In genomic region chr8:103570864-103571425, GRCm38 (mm10) we compare ENCODE assay signal across 25 mouse cellular contexts.
A peak's percentile ranks its signal among the peaks of the same experiment; 100 is the strongest.
DNase-seq lines count a peak whose midpoint lies in the region; ATAC-seq lines count a peak whose summit lies in the region.
"Had no signal": no experiment of that assay in that cellular context is flagged by ENCODE, and none has a peak within 500 bp of the region (broad histone marks: within the 10 kb centered on the region; RNA-seq: fewer than 3 reads in every experiment).

No protein-coding gene starts in this region.

- H3K4me3 ChIP-seq in hindbrain, embryonic 15.5 days = no peak overlapping the region
- no peak overlapping the region for H3K4me3 ChIP-seq in hindbrain, embryonic 13.5 days
- no peak overlapping the region for H3K4me3 ChIP-seq in midbrain, embryonic 11.5 days (ENCODE audit: low read depth, low read length)
- H3K4me3 ChIP-seq in midbrain, embryonic 14.5 days (replicated peaks; ENCODE audit: low read depth, low read length) = no peak overlapping the region
- no peak overlapping the region for H3K4me3 ChIP-seq in neural tube, embryonic 14.5 days (ENCODE audit: low read depth, low read length)
- H3K4me3 ChIP-seq: embryonic facial prominence, embryonic 10.5 days; embryonic facial prominence, embryonic 13.5 days; erythroblast, embryonic 14.5 days; forebrain, embryonic 12.5 days; gastrocnemius, adult 2 months had no signal

- no peaks in the 10 kb centered on the region for H3K4me1 ChIP-seq in hindbrain, embryonic 15.5 days (replicated peaks)
- H3K4me1 ChIP-seq in hindbrain, embryonic 13.5 days (replicated peaks) = no peaks in the 10 kb centered on the region
- no peaks in the 10 kb centered on the region for H3K4me1 ChIP-seq in midbrain, embryonic 11.5 days (ENCODE audit: control insufficient read depth, insufficient read depth, low read length)
- H3K4me1 ChIP-seq in midbrain, embryonic 14.5 days (ENCODE audit: control insufficient read depth, insufficient read depth, low read length) = no peaks in the 10 kb centered on the region
- H3K4me1 ChIP-seq in neural tube, embryonic 14.5 days (ENCODE audit: control insufficient read depth, insufficient read depth, low read length) = no peaks in the 10 kb centered on the region
- H3K4me1 ChIP-seq: forebrain, embryonic 12.5 days had no signal

- H3K9me3 ChIP-seq in hindbrain, embryonic 15.5 days = no peaks in the 10 kb centered on the region
- H3K9me3 ChIP-seq in hindbrain, embryonic 13.5 days = peaks cover 3% of the 10 kb centered on the region; the same call in 1 of the 2 replicates
- no peaks in the 10 kb centered on the region for H3K9me3 ChIP-seq in midbrain, embryonic 11.5 days (ENCODE audit: control insufficient read depth, low read length)
- H3K9me3 ChIP-seq in midbrain, embryonic 14.5 days (ENCODE audit: control insufficient read depth, low read length) = no peaks in the 10 kb centered on the region
- H3K9me3 ChIP-seq in neural tube, embryonic 14.5 days (ENCODE audit: control insufficient read depth, low read length) = no peaks in the 10 kb centered on the region
- H3K9me3 ChIP-seq: embryonic facial prominence, embryonic 13.5 days; forebrain, embryonic 12.5 days had no signal

- H3K27me3 ChIP-seq in hindbrain, embryonic 15.5 days = 0 out of 2 replicates have a peak, but pooled peaks cover 3% of the 10 kb centered on the region
- H3K27me3 ChIP-seq in hindbrain, embryonic 13.5 days = no peaks in the 10 kb centered on the region
- no peaks in the 10 kb centered on the region for H3K27me3 ChIP-seq in midbrain, embryonic 11.5 days (ENCODE audit: control insufficient read depth, insufficient read depth, low read length)
- H3K27me3 ChIP-seq in midbrain, embryonic 14.5 days (ENCODE audit: control insufficient read depth, insufficient read depth, low read length) = no peaks in the 10 kb centered on the region
- H3K27me3 ChIP-seq in neural tube, embryonic 14.5 days (ENCODE audit: control insufficient read depth, insufficient read depth, low read length) = no peaks in the 10 kb centered on the region
- H3K27me3 ChIP-seq: embryonic facial prominence, embryonic 13.5 days; forebrain, embryonic 12.5 days had no signal

- intact Hi-C loops in left cerebral cortex, postnatal 10 days (cut with DNase I) = no loop called here

- 46% methylated on average over 11 of the region's 11 CpGs for WGBS in hindbrain, embryonic 15.5 days
- WGBS in hindbrain, embryonic 13.5 days = 53% methylated on average over 11 of the region's 11 CpGs
- WGBS in midbrain, embryonic 11.5 days = 71% methylated on average over 11 of the region's 11 CpGs
- 56% methylated on average over 11 of the region's 11 CpGs for WGBS in midbrain, embryonic 14.5 days
- 46% methylated on average over 11 of the region's 11 CpGs for WGBS in neural tube, embryonic 14.5 days

- no peak overlapping the region for H3K9ac ChIP-seq in hindbrain, embryonic 15.5 days
- no peak overlapping the region for H3K9ac ChIP-seq in hindbrain, embryonic 13.5 days
- H3K9ac ChIP-seq in midbrain, embryonic 11.5 days (ENCODE audit: low read length) = no peak overlapping the region
- no peak overlapping the region for H3K9ac ChIP-seq in midbrain, embryonic 14.5 days (replicated peaks; ENCODE audit: low read length)
- H3K9ac ChIP-seq in neural tube, embryonic 14.5 days (replicated peaks; ENCODE audit: low read depth, low read length) = no peak overlapping the region
- H3K9ac ChIP-seq: embryonic facial prominence, embryonic 13.5 days; forebrain, embryonic 12.5 days had no signal

- ATAC-seq in hindbrain, embryonic 15.5 days (ENCODE audit: low FRiP score, low read depth) = peak; percentile 61; the same call in 1 of the 2 replicates
- no peak for ATAC-seq in hindbrain, embryonic 13.5 days (ENCODE audit: low FRiP score)
- no peak for ATAC-seq in midbrain, embryonic 11.5 days (ENCODE audit: low FRiP score)
- no peak for ATAC-seq in midbrain, embryonic 14.5 days (ENCODE audit: low FRiP score, low TSS enrichment)
- peak; percentile 38; the same call in 1 of the 2 replicates for ATAC-seq in neural tube, embryonic 14.5 days (ENCODE audit: low read depth)
- ATAC-seq: CD4-positive, CD25-positive, alpha-beta regulatory T cell, adult 4 months; forebrain, embryonic 16.5 days; inflammation-experienced regulatory T-cells, adult 6 months; intestine, postnatal 0 days had no signal

- no peak overlapping the region for H3K4me2 ChIP-seq in hindbrain, embryonic 15.5 days
- H3K4me2 ChIP-seq in hindbrain, embryonic 13.5 days = no peak overlapping the region
- no peak overlapping the region for H3K4me2 ChIP-seq in midbrain, embryonic 11.5 days
- H3K4me2 ChIP-seq in midbrain, embryonic 14.5 days (ENCODE audit: low read length) = no peak overlapping the region
- H3K4me2 ChIP-seq in neural tube, embryonic 14.5 days (ENCODE audit: low read depth, low read length) = no peak overlapping the region
- H3K4me2 ChIP-seq: embryonic facial prominence, embryonic 13.5 days; forebrain, embryonic 12.5 days; heart, embryonic 11.5 days had no signal

- no peaks in the 10 kb centered on the region for H3K36me3 ChIP-seq in hindbrain, embryonic 15.5 days
- H3K36me3 ChIP-seq in hindbrain, embryonic 13.5 days = no peaks in the 10 kb centered on the region
- no peaks in the 10 kb centered on the region for H3K36me3 ChIP-seq in midbrain, embryonic 11.5 days (ENCODE audit: control insufficient read depth, insufficient read depth, low read length)
- H3K36me3 ChIP-seq in midbrain, embryonic 14.5 days (ENCODE audit: control insufficient read depth, insufficient read depth, low read length) = no peaks in the 10 kb centered on the region
- no peaks in the 10 kb centered on the region for H3K36me3 ChIP-seq in neural tube, embryonic 14.5 days (ENCODE audit: control insufficient read depth, insufficient read depth, low read length)
- H3K36me3 ChIP-seq: embryonic facial prominence, embryonic 10.5 days; embryonic facial prominence, embryonic 13.5 days; forebrain, embryonic 12.5 days had no signal

- DNase-seq in midbrain, embryonic 11.5 days (ENCODE audit: low spot score, missing footprints) = peak; percentile 68
- no peak for DNase-seq in midbrain, embryonic 14.5 days
- no peak for DNase-seq in neural tube, embryonic 10.5 days (ENCODE audit: extremely low spot score, low spot score)
- DNase-seq in left cerebral cortex, postnatal 10 days (ENCODE audit: extremely low spot score in 1 of 2, low spot score in 2 of 2) = no peak
- DNase-seq: adrenal gland, adult 2 months; adrenal gland, postnatal 14 days; cerebellum, adult 11-12 months; cerebellum, adult 8-10 months; cerebellum, postnatal 36 days; embryo, embryonic 11 days; gastrocnemius, adult 2 months; gastrocnemius, postnatal 14 days; heart, adult 11 months had no signal

- no peak overlapping the region for H3K27ac ChIP-seq in hindbrain, embryonic 15.5 days (replicated peaks)
- H3K27ac ChIP-seq in hindbrain, embryonic 13.5 days = no peak overlapping the region
- no peak overlapping the region for H3K27ac ChIP-seq in midbrain, embryonic 11.5 days (ENCODE audit: low read depth, low read length)
- H3K27ac ChIP-seq in midbrain, embryonic 14.5 days (replicated peaks; ENCODE audit: low read depth, low read length) = no peak overlapping the region
- no peak overlapping the region for H3K27ac ChIP-seq in neural tube, embryonic 14.5 days (ENCODE audit: low read depth, low read length)
- H3K27ac ChIP-seq: embryonic facial prominence, embryonic 10.5 days; embryonic facial prominence, embryonic 13.5 days; forebrain, embryonic 12.5 days; gastrocnemius, adult 2 months had no signal

Comparison
In these comparisons a context has a peak if more than half of its experiments do, and no peak if none do; other contexts are left out.
1. ATAC-seq: peak in hindbrain, embryonic 15.5 days (single experiment) and neural tube, embryonic 14.5 days (single experiment); none in hindbrain, embryonic 13.5 days (single experiment), midbrain, embryonic 11.5 days (single experiment) and midbrain, embryonic 14.5 days (single experiment).